Mouse (Mus musculus) gastrocnemius, postnatal 4 days (tissue): ENCODE data around the gene Fras1. TPM values are rescaled to one million over a fixed set of nuclear protein-coding genes. Genes with fewer than 3 reads are reported as not detected.

Source experiments
- DNase-seq, 2 experiments: peaks; one replicate each; pipeline ENCODE4 v3.0.0; 2021 to 2022; ENCODE audit warnings: low spot score in 2 of 2, mixed read lengths in 2 of 2
- total RNA-seq, 2 experiments: library from RNA; stranded (reverse); gene quantifications; 2 replicates each; pipeline ENCODE4 v1.2.3; 2021

The Fras1 gene
- total RNA-seq, 2 experiments from 2014 or later: 42.9 to 51.2 TPM

- no peak for DNase-seq
Observed at GRCm38 (mm10) chr5:96395786-96396650, 22.3 kb downstream of the Fras1 start.

GRCm38 (mm10) chr5:96402555-96402954 lies 28.8 kb downstream of the Fras1 start:
- DNase-seq: no peak

GRCm38 (mm10) chr5:96405139-96405842 lies 31.5 kb downstream of the Fras1 start:
- no peak for DNase-seq

- DNase-seq: no peak
Observed at GRCm38 (mm10) chr5:96408291-96408690, 34.5 kb downstream of the Fras1 start.

- DNase-seq: no peak
Observed at GRCm38 (mm10) chr5:96412754-96413394, 39.1 kb downstream of the Fras1 start.

- DNase-seq: no peak
Observed at GRCm38 (mm10) chr5:96417121-96417520, 43.4 kb downstream of the Fras1 start.

- DNase-seq: no peak
Observed at GRCm38 (mm10) chr5:96421550-96421949, 47.8 kb downstream of the Fras1 start.

GRCm38 (mm10) chr5:96422716-96423115 lies 49.0 kb downstream of the Fras1 start:
- DNase-seq: no peak

- DNase-seq: no peak
Observed at GRCm38 (mm10) chr5:96425391-96425790, 51.6 kb downstream of the Fras1 start.

- no peak for DNase-seq
Observed at GRCm38 (mm10) chr5:96429532-96430141, 55.9 kb downstream of the Fras1 start.

GRCm38 (mm10) chr5:96437870-96438269 lies 64.1 kb downstream of the Fras1 start:
- DNase-seq: no peak

GRCm38 (mm10) chr5:96439811-96440210 lies 66.1 kb downstream of the Fras1 start:
- DNase-seq: no peak

- DNase-seq: no peak
Observed at GRCm38 (mm10) chr5:96447460-96447859, 73.7 kb downstream of the Fras1 start.

- DNase-seq: no peak
Observed at GRCm38 (mm10) chr5:96452027-96452426, 78.3 kb downstream of the Fras1 start.

GRCm38 (mm10) chr5:96453386-96453785 lies 79.6 kb downstream of the Fras1 start:
- DNase-seq: no peak

- DNase-seq: no peak
Observed at GRCm38 (mm10) chr5:96454422-96454821, 80.7 kb downstream of the Fras1 start.

- DNase-seq: no peak
Observed at GRCm38 (mm10) chr5:96455241-96455640, 81.5 kb downstream of the Fras1 start.

- no peak for DNase-seq
Observed at GRCm38 (mm10) chr5:96457436-96457958, 83.7 kb downstream of the Fras1 start.

GRCm38 (mm10) chr5:96459605-96460004 lies 85.8 kb downstream of the Fras1 start:
- DNase-seq: no peak

- DNase-seq: no peak
Observed at GRCm38 (mm10) chr5:96462197-96462596, 88.4 kb downstream of the Fras1 start.

GRCm38 (mm10) chr5:96466461-96466860 lies 92.7 kb downstream of the Fras1 start:
- DNase-seq: no peak
